Mouse (Mus musculus) neural tube, embryonic 12.5 days (tissue): ENCODE data around the gene Cntrob. TPM values are rescaled to one million over a fixed set of nuclear protein-coding genes. Genes with fewer than 3 reads are reported as not detected.
A peak's percentile ranks its signal among the peaks of the same experiment; 100 is the strongest.

ENCODE experiments used
- ATAC-seq: fragments of 200-750 bp; cut with Nextera tagmentation; 2 replicates; pipeline ENCODE4 v1.8.0; 2017; ENCODE audit warnings: low read depth, mild to moderate bottlenecking, moderate TSS enrichment, moderate library complexity; ENCODE audit not compliant: low FRiP score
- H3K27ac ChIP-seq: fragments of 300-500 bp; sonication (generic); 2 replicates; pipeline ENCODE4 v1.5.1; 2016
- H3K27me3 ChIP-seq: fragments of 300-500 bp; sonication (generic); replicated peaks from 2 replicates; pipeline ENCODE4 v1.6.1; 2016; ENCODE audit warnings: mild to moderate bottlenecking
- H3K36me3 ChIP-seq: fragments of 300-500 bp; sonication (generic); 2 replicates; pipeline ENCODE4 v1.6.1; 2016; ENCODE audit warnings: mild to moderate bottlenecking
- H3K4me1 ChIP-seq: fragments of 300-500 bp; sonication (generic); 2 replicates; pipeline ENCODE4 v1.6.1; 2016
- H3K4me2 ChIP-seq: fragments of 300-500 bp; sonication (generic); replicated peaks from 2 replicates; pipeline ENCODE4 v1.6.1; 2016; ENCODE audit warnings: mild to moderate bottlenecking
- H3K4me3 ChIP-seq: fragments of 300-500 bp; sonication (generic); 2 replicates; pipeline ENCODE4 v1.5.1; 2016
- H3K9ac ChIP-seq: fragments of 300-500 bp; sonication (generic); 2 replicates; pipeline ENCODE4 v1.6.1; 2016; ENCODE audit warnings: mild to moderate bottlenecking
- H3K9me3 ChIP-seq: fragments of 300-500 bp; sonication (generic); 2 replicates; pipeline ENCODE4 v1.6.1; 2016; ENCODE audit warnings: mild to moderate bottlenecking
- WGBS: fragments of 180-500 bp; shearing (Covaris S2); methylation state at CpG from one replicate; pipeline ENCODE4 v1.1.7; 2016; 5-methylcytosine and 5-hydroxymethylcytosine counted together
- polyA plus RNA-seq: library from polyadenylated mRNA; unstranded; fragments of >200 nt; fragmentation: Nextera tagmentation; extraction: Ambion mirVana; gene quantifications from 2 replicates; pipeline ENCODE4 v1.2.1, GENCODE M21; 2016

Cntrob gene
- polyA plus RNA-seq, 1 experiment from 2014 or later: 32.6 TPM

DNA sequence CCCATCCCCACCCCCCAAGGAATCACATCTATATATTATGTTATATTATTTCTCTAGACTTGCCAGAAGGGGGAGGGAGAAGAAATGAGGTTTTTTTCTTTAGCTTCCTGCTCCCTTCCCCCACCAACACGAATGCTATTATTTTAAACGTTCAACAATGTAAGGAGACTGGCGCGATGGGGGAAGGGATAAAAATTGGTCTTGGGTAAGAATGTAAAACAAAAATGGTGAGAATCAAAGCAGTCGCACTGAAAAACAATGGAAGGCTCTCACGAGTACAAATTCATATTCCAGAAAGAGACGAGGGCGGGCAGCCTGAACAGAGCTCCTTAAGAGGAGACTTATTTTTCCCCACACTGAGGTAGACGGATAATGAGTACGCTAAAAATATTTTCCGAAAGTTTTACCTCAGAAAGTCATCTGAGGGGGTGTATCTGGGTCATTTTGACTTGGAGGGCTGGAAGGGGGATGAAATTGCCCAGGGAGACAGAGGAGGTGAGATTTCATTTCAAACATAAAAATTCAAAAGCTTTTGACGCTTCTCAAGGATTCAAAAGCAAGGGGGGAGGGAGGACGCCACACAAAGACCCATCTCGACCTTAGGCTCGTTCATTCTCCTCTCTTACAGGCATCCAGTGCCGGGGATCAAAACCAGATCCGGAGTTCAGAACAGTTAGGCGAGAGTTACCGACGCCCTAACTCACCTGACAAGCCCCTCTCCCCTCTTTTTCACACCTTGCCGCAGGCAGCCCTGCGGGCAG lies 43.5 kb upstream of the Cntrob start:
- H3K4me1 ChIP-seq: peaks cover 55% of the 10 kb centered on the region

DNA sequence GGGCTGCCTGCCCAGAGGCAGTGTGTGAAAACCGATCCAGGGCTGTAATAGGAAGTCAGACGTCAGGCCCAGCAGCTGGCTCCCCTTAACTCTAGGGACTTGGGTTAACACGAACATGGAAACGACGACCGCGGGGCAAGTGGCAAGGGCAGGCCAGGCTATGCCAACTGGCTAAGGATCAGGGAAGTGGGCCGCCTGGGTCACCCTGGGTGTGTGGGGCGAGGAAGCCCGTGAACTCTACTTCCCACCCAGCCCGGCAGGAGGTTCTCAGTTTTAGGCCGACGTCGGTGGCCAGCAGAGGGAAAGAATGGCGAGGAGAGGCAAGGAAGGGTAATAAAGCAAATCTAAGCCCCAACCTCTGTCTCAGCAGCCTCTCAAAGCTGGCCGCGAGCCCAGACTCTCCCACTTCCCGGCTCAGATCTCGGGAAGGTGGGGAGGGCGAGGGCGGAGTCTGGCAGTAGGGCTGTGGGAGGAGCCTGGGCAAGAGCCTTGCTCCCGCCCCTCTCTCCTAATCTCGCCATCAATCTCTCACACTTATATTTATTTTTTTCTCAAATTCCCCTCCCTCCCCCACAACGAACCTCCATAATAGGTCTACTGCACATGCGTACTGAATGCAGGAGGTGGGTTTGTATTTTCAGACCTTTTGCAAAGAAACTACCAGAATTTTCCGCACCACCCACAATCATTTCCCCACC lies 42.7 kb upstream of the Cntrob start:
- Histone ChIP-seq H3K9me3 (no peaks in the 10 kb centered on the region), H3K36me3 (peaks cover 26% of the 10 kb centered on the region), H3K4me2 (peak overlapping the region; percentile 90), H3K4me1 (peaks cover 47% of the 10 kb centered on the region), H3K9ac (peak overlapping the region; percentile 99), H3K4me3 (peak overlapping the region; percentile 99), H3K27me3 (no peaks in the 10 kb centered on the region), H3K27ac (peak overlapping the region; percentile 99)
- 1% methylated on average over 26 of the region's 26 CpGs for WGBS
- ATAC-seq: peak; percentile 84

More for the DNA sequence above, 43.5 kb upstream of the Cntrob start:
- Histone ChIP-seq H3K9ac (peak overlapping the region; percentile 99), H3K27me3 (no peaks in the 10 kb centered on the region), H3K4me2 (peak overlapping the region; percentile 90), H3K9me3 (no peaks in the 10 kb centered on the region), H3K36me3 (peaks cover 19% of the 10 kb centered on the region), H3K4me3 (peak overlapping the region; percentile 99), H3K27ac (peak overlapping the region; percentile 99)
- no peak for ATAC-seq
- under 1% methylated on average over 22 of the region's 22 CpGs for WGBS

DNA sequence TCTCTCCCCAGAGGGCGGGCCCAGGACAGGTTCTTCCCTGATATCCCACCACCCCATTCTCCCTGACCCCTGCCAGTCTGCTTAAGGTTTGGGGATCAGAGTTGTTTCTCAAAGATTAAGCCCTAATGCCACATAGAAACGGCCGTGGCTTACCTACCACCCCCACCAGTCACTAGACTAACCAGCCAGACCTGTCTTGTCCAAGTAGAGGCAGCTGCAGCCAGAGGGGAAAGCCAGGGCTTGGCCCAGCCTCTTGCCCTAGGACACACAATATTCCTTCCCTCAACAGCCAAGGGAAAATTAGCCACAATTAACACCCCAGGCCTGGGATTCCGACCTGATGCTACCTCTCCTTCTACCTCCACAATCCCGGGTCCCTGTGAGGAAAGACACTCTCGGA lies 42.1 kb upstream of the Cntrob start:
- Histone ChIP-seq H3K4me3 (peak overlapping the region; percentile 99), H3K27ac (peak overlapping the region; percentile 95), H3K27me3 (no peaks in the 10 kb centered on the region), H3K9ac (peak overlapping the region; percentile 70), H3K9me3 (no peaks in the 10 kb centered on the region), H3K36me3 (peaks cover 32% of the 10 kb centered on the region), H3K4me2 (peak overlapping the region; percentile 90), H3K4me1 (peaks cover 42% of the 10 kb centered on the region)
- 30% methylated on average over 6 of the region's 6 CpGs for WGBS
- ATAC-seq: no peak

DNA sequence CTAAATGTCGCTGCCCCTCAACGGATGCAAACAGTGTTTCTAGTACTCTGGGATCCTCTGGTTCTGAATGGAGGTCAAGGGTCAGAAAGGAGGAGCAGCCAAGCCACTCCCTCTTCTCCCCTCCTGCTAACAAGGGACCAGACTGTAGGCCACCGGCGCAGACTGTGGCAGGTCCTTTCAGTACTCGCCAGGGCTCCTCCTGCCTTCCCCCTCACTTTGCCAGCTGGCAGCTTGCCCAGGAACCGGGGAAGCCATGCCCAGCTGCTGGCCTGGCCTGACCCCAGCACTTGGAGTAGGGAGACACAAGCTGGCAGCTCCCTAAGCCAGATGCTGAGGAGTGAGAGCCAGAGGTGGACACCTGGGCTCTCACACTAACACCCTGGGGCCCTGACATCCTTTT lies 41.3 kb upstream of the Cntrob start:
- 0 out of 2 replicates have a peak overlapping the region, but pooled peaks have one; percentile 70 for H3K9ac ChIP-seq
- H3K4me2 ChIP-seq: peak overlapping the region; percentile 90
- H3K27ac ChIP-seq: peak overlapping the region; percentile 95
- H3K4me3 ChIP-seq: peak overlapping the region; percentile 99
- WGBS: under 1% methylated on average over 6 of the region's 6 CpGs
- H3K27me3 ChIP-seq: no peaks in the 10 kb centered on the region
- H3K9me3 ChIP-seq: no peaks in the 10 kb centered on the region
- peak; percentile 49 for ATAC-seq
- peaks cover 40% of the 10 kb centered on the region for H3K36me3 ChIP-seq
- peaks cover 39% of the 10 kb centered on the region for H3K4me1 ChIP-seq

DNA sequence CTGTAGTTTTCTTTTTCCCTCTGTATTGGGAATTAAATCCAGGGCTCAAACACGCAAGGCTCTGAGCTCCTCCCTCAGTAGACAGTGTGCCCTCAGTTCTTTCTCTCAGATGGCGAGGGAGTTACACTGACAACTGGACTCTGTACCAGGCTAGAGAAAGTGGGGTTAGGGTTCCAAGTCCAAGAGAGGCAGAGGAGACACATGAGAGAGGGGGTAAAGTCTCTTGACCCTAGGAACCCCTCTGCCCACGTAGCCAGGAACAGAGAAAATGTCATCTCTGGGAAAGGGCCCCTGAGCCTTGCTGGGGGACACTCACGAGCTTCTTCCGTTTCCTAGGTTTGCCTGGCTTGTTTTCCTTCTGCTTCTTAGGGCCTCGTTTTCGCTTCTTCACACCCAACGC lies 40.8 kb upstream of the Cntrob start:
- peaks cover 37% of the 10 kb centered on the region for H3K4me1 ChIP-seq
- WGBS: 61% methylated on average over 8 of the region's 8 CpGs
- H3K27me3 ChIP-seq: no peaks in the 10 kb centered on the region
- peak overlapping the region; percentile 90 for H3K4me2 ChIP-seq
- no peak overlapping the region for H3K4me3 ChIP-seq
- H3K9ac ChIP-seq: no peak overlapping the region
- H3K36me3 ChIP-seq: peaks cover 46% of the 10 kb centered on the region
- no peak overlapping the region for H3K27ac ChIP-seq
- H3K9me3 ChIP-seq: no peaks in the 10 kb centered on the region
- no peak for ATAC-seq

DNA sequence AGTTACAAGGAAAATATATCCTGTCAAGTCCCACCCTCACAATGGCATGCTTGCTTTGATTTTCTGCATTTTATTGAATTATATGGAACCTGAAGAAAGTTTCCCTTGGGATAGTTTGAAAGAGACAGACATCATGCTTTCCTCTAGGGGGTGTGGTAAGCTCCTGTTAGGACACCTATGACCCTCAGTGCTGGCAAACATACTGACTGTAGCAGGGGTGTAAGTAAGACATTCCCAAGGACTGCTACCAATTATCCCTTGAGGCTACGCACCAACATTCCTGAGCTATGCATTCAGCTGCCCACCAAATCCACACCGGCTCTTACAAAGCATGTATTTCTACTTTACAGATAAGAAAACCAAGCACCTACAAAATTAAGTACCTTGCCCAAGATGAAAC lies 38.9 kb upstream of the Cntrob start:
- H3K36me3 ChIP-seq: peaks cover 64% of the 10 kb centered on the region
- ATAC-seq: no peak
- WGBS: 90% methylated on average over 2 of the region's 2 CpGs

DNA sequence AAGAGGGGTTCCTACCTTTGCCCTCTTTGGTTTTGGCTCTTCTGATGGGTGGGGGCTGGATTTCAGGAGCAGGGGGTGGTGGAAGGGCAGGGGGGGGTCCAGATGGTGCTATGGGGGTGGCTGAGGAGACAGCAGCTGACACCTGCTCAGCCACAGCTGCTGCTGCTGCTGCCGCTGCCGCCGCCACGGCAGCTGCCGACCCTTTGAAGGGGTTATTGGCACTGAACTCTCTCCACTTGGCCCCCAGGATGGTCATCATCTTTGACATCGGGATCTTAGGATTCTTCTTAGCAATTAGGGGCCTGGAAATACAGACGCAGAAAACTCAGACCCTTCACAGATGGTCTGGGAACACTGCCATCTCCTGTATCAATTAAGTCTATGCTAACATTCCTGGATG lies 38.4 kb upstream of the Cntrob start:
- no peak for ATAC-seq
- H3K4me1 ChIP-seq: peaks cover 27% of the 10 kb centered on the region
- H3K27ac ChIP-seq: no peak overlapping the region
- no peaks in the 10 kb centered on the region for H3K9me3 ChIP-seq
- H3K27me3 ChIP-seq: no peaks in the 10 kb centered on the region
- no peak overlapping the region for H3K4me3 ChIP-seq
- no peak overlapping the region for H3K9ac ChIP-seq
- H3K4me2 ChIP-seq: no peak overlapping the region
- WGBS: 62% methylated on average over 7 of the region's 7 CpGs
- peaks cover 69% of the 10 kb centered on the region for H3K36me3 ChIP-seq

More for the DNA sequence above, 38.9 kb upstream of the Cntrob start:
- no peak overlapping the region for H3K4me3 ChIP-seq
- no peak overlapping the region for H3K4me2 ChIP-seq
- H3K4me1 ChIP-seq: peaks cover 29% of the 10 kb centered on the region
- H3K9me3 ChIP-seq: no peaks in the 10 kb centered on the region
- no peak overlapping the region for H3K27ac ChIP-seq
- no peaks in the 10 kb centered on the region for H3K27me3 ChIP-seq
- H3K9ac ChIP-seq: no peak overlapping the region

DNA sequence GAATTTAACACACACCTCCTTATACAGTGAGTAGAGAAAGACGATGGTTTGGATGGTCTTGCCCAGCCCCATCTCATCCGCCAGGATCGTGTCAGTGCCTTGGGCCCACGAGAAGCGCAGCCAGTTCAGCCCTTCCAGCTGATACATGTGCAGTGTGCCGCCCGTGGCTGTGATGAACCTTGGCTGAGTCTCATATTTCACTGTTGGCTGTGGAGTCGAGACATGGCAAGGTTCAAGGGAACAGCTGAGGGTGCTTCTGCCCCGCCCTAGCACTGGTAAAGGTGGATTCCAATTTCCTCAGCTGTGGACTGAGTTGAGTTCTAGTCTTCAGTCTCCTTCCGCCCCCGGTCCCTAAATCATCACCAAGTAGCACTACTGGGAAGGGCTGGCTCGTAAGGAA lies 34.1 kb upstream of the Cntrob start:
- Histone ChIP-seq H3K27ac (no peak overlapping the region), H3K4me1 (peaks cover 2% of the 10 kb centered on the region; the same call in 1 of the 2 replicates), H3K36me3 (peaks cover 97% of the 10 kb centered on the region), H3K4me2 (no peak overlapping the region), H3K27me3 (no peaks in the 10 kb centered on the region), H3K4me3 (no peak overlapping the region), H3K9ac (no peak overlapping the region), H3K9me3 (no peaks in the 10 kb centered on the region)
- 91% methylated on average over 12 of the region's 12 CpGs for WGBS
- no peak for ATAC-seq

DNA sequence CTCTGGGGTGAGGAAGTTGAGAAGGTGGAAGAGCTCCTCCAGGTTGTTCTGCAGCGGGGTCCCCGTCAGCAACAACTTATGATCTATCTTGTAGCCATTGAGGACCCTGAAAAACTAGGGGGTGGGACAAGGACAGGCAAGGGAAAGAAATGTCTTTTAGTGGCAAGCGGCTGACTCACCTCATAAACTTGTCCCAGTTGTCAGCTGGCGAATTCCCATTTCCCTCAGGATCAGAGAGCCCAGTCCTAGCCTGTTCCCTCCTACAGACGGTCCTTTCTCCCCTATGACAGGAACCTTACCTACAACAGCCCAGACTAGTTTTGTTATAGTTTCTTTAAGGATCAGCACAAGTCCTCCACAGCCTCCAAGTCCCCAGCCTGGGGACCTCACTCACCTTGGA lies 33.0 kb upstream of the Cntrob start:
- H3K27ac ChIP-seq: no peak overlapping the region
- H3K4me1 ChIP-seq: no peaks in the 10 kb centered on the region
- 88% methylated on average over 5 of the region's 5 CpGs for WGBS
- no peak overlapping the region for H3K4me3 ChIP-seq
- H3K27me3 ChIP-seq: no peaks in the 10 kb centered on the region
- no peak overlapping the region for H3K4me2 ChIP-seq
- ATAC-seq: no peak
- no peaks in the 10 kb centered on the region for H3K9me3 ChIP-seq
- H3K36me3 ChIP-seq: peaks cover 99% of the 10 kb centered on the region
- H3K9ac ChIP-seq: no peak overlapping the region

DNA sequence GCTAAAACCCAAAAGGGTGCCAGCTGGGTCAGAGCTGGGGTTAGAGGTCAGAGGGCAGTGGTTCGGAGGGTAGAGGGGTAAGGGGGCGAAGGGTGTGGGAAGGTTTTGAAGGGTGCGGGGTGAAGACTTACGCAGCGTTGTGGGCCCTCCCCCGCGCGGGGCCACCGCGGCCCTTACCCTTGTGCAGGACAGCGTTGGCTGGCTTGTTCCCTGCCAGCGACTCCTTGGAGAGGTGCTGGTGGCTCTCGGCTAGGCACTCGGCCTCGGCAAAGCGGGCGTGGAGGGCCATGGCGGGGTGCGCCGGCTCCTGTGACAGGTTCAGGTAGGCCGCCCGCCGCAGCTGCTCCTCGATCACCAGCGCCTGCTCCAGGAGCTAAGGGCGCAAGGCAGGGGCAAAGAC lies 22.9 kb upstream of the Cntrob start:
- no peak overlapping the region for H3K9ac ChIP-seq
- 90% methylated on average over 25 of the region's 26 CpGs for WGBS
- H3K4me3 ChIP-seq: no peak overlapping the region
- no peak for ATAC-seq
- no peaks in the 10 kb centered on the region for H3K9me3 ChIP-seq
- H3K27me3 ChIP-seq: no peaks in the 10 kb centered on the region
- peaks cover 89% of the 10 kb centered on the region for H3K36me3 ChIP-seq
- peaks cover 2% of the 10 kb centered on the region for H3K4me1 ChIP-seq
- H3K27ac ChIP-seq: no peak overlapping the region
- H3K4me2 ChIP-seq: no peak overlapping the region

DNA sequence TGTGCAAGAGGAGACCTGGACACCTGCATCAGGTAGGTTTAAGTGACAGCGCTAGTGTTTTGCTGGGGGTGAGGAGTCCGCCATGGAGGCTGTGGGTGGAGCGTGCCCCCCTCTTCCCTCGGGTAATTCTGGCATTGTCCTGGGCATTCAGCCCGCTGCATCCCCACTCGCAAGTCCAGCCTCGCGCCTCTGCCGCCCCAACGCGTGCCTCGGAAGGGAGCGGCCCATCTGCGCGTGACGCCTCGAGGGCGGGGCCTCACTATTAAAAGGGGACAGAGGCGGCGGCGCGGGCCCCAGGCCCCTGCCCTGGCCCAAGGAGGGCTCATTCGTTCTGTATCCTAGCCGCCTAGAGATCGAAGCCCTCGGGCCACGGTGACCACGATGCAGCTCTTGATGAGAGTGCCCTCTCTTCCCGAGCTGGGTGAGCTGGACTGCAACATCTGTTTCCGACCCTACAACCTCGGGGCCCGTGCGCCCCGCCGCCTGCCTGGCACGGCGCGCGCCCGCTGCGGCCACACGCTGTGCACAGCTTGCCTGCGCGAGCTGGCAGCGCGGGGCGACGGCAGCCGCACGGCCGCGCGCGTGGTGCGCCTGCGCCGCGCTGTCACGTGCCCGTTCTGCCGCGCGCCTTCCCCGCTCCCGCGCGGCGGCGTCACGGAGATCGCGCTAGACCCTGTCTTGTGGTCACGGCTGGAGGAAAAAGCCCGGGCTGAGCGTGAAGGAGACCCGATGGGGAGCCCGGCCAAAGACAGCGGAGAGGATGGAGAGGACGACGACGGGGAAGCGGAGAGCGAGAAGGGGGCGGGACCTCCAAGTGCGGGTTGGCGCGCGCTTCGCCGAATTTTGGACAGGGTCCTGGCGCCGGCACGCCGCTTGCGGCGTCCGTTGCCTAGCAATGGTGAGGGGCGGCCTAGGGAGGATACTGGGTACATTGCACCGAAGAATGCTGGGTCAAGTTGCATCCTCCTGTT lies 16.9 kb upstream of the Cntrob start, which contains the start of gene Rnf227:
Gene Rnf227 (plus strand): TSS at position 301 of the 971 bp plus-strand sequence.
- peak; percentile 90 for ATAC-seq
- Histone ChIP-seq H3K9ac (peak within 1 kb of the TSS; percentile 72), H3K27me3 (peaks cover 3% of the 10 kb centered on the region; the same call in 1 of the 2 replicates), H3K4me3 (peak within 1 kb of the TSS; percentile 57), H3K4me1 (peaks cover 17% of the 10 kb centered on the region), H3K4me2 (peak within 1 kb of the TSS; percentile 80), H3K27ac (peak within 1 kb of the TSS; percentile 72; the same call in 1 of the 2 replicates), H3K9me3 (no peaks in the 10 kb centered on the region), H3K36me3 (peaks cover 29% of the 10 kb centered on the region)
- 2% methylated on average over 99 of the region's 99 CpGs for WGBS
